Mouse (Mus musculus) liver, embryonic 14.5 days (tissue): ENCODE measurements at regions not wholly inside any gene's neighbourhood (a gene's known extent, or its start where the extent isn't known, plus 50 kb on each side); places are given as distances from the start of the nearest gene placed in this dataset.

Experiments used
- ATAC-seq: fragments of 200-750 bp; cut with Nextera tagmentation; 2 replicates; pipeline ENCODE4 v1.8.0; 2017; ENCODE audit warnings: moderate number of reproducible peaks, mild to moderate bottlenecking, moderate library complexity; ENCODE audit not compliant: insufficient read depth
- DNase-seq, 3 experiments: peaks; one replicate each; pipeline ENCODE4 v3.0.0-alpha.2; 2012 to 2013; ENCODE audit warnings: low read depth in 3 of 3, low spot score in 3 of 3
- H3K27ac ChIP-seq: fragments of 300-500 bp; sonication (generic); 2 replicates; pipeline ENCODE4 v1.5.1; 2014; ENCODE audit warnings: moderate library complexity, mild to moderate bottlenecking, control low read depth, inconsistent platforms
- H3K27me3 ChIP-seq: fragments of 300-500 bp; sonication (generic); 2 replicates; pipeline ENCODE4 v1.6.1; 2014; ENCODE audit warnings: mild to moderate bottlenecking, low read length, moderate library complexity; ENCODE audit not compliant: control insufficient read depth, insufficient read depth
- H3K36me3 ChIP-seq: fragments of 300-500 bp; sonication (generic); replicated peaks from 2 replicates; pipeline ENCODE4 v1.6.1; 2014; ENCODE audit warnings: low read depth; ENCODE audit not compliant: control insufficient read depth, insufficient read depth
- H3K4me1 ChIP-seq, 2 experiments: fragments of 200-500 bp in 1 of 2; fragments of 300-500 bp in 1 of 2; sonication (generic) in 1 of 2; replicated peaks; 2 replicates each; pipeline ENCODE4 v1.6.1; 2012 to 2014; ENCODE audit warnings: antibody characterized with exemption in 1 of 2, inconsistent platforms in 1 of 2, low read length in 1 of 2; ENCODE audit not compliant: control insufficient read depth in 2 of 2, insufficient read depth in 2 of 2
- H3K4me2 ChIP-seq: fragments of 300-500 bp; sonication (generic); 2 replicates; pipeline ENCODE4 v1.6.1; 2014; ENCODE audit warnings: low read depth, mild to moderate bottlenecking, control low read depth, moderate library complexity
- H3K4me3 ChIP-seq, 2 experiments: fragments of 200-500 bp in 1 of 2; fragments of 300-500 bp in 1 of 2; sonication (generic) in 1 of 2; 2 replicates each; pipeline ENCODE4 v1.5.1; 2012 to 2014; ENCODE audit warnings: low read depth in 2 of 2, low read length in 2 of 2, mild to moderate bottlenecking in 2 of 2, control low read depth in 1 of 2, inconsistent platforms in 1 of 2, moderate library complexity in 1 of 2; ENCODE audit not compliant: insufficient read depth in 1 of 2
- H3K9ac ChIP-seq: fragments of 300-500 bp; sonication (generic); replicated peaks from 2 replicates; pipeline ENCODE4 v1.6.1; 2014; ENCODE audit warnings: mild to moderate bottlenecking, control low read depth, moderate library complexity
- H3K9me3 ChIP-seq: fragments of 300-500 bp; sonication (generic); 2 replicates; pipeline ENCODE4 v1.6.1; 2016; ENCODE audit warnings: low read length, mixed read lengths; ENCODE audit not compliant: control insufficient read depth
- CTCF ChIP-seq: IDR thresholded peaks from 2 replicates; pipeline ENCODE4 v1.5.1; 2016; ENCODE audit warnings: antibody characterized with exemption, low read depth, control low read depth
- EP300 ChIP-seq: IDR thresholded peaks from 2 replicates; pipeline ENCODE4 v1.6.1; 2016; ENCODE audit warnings: antibody characterized with exemption, low read depth
- WGBS: fragments of 180-500 bp; shearing (Covaris S2); extraction: QIAGEN DNeasy Blood & Tissue Kit; methylation state at CpG from one replicate; pipeline ENCODE4 v1.1.7; 2014; ENCODE audit not compliant: insufficient replicate concordance; 5-methylcytosine and 5-hydroxymethylcytosine counted together

DNA sequence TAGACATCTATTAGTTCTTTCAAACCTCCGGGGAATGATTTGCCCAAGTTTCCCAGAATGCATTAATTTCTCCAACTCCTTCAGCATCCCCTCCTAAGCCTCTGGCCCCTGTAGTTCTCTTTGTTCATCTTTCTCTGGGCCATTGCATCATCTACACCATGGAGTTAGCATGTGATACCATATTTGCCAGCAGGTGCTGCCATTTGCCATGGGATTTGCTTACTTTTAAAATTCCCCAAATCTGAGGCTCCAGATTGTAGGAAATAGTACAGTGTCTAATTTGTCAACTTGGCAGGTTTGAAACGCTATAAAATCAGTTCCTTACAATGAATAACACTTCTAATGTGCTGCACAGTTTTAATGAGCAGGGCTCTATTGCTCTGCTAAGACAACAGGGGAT lies 98.7 kb upstream of the Gm6657 start:
- Histone ChIP-seq H3K4me1 (no peaks in the 10 kb centered on the region), H3K4me3 (no peak overlapping the region), H3K4me2 (no peak overlapping the region), H3K9me3 (no peaks in the 10 kb centered on the region), H3K36me3 (no peaks in the 10 kb centered on the region), H3K9ac (no peak overlapping the region), H3K27me3 (no peaks in the 10 kb centered on the region), H3K27ac (no peak overlapping the region)
- TF ChIP-seq CTCF (no peak), EP300 (no peak)
- DNase-seq (no peak), ATAC-seq (no peak)
- WGBS: 46% methylated on average over 2 of the region's 2 CpGs

DNA sequence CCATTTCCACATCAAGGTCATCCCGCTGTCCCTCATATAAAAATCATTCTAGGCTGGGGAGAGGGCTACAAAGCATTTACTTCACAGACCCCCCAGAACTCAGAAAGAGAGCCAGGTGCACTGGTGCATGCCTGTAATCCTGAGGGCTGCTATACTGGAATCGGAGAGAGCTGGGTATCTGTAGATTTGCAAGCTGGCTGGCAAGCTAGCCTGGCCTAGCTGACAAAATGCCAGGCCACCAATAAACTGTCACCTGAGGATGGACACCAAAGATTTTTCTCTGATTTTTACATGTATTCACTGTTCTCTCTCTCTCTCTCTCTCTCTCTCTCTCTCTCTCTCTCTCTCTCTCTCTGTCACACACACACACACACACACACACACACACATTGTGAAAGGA lies 98.1 kb upstream of the Gm6657 start:
- no peaks in the 10 kb centered on the region for H3K4me1 ChIP-seq
- DNase-seq (no peak), ATAC-seq (no peak)
- H3K9me3 ChIP-seq: no peaks in the 10 kb centered on the region
- H3K27ac ChIP-seq: no peak overlapping the region
- H3K27me3 ChIP-seq: no peaks in the 10 kb centered on the region
- TF ChIP-seq CTCF (no peak), EP300 (no peak)
- WGBS: 73% methylated on average over 2 of the region's 2 CpGs
- no peaks in the 10 kb centered on the region for H3K36me3 ChIP-seq
- H3K4me2 ChIP-seq: no peak overlapping the region
- no peak overlapping the region for H3K4me3 ChIP-seq
- H3K9ac ChIP-seq: no peak overlapping the region

DNA sequence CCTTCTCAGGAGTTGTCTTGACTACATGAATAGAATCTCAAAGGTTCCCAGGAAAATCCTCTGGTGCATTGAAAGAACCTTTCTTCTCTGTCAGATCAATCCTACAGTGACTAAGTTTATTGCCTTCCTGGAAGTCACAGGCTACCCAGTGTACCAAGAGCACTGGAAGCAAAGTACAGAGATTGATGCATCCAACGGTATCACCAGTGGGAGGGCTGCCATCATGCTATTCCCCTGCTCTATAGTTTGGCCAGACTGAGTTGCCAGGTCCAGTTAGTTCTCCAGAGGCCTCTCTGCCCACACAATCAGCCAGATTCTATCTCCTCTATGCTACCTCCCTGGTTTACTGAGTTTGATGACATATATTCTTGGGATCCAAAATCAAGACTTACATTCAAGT lies 96.9 kb upstream of the Gm6657 start:
- DNase-seq (no peak), ATAC-seq (no peak)
- H3K9me3 ChIP-seq: no peaks in the 10 kb centered on the region
- no peak overlapping the region for H3K4me2 ChIP-seq
- no peak overlapping the region for H3K9ac ChIP-seq
- no peaks in the 10 kb centered on the region for H3K27me3 ChIP-seq
- H3K4me1 ChIP-seq: no peaks in the 10 kb centered on the region
- H3K4me3 ChIP-seq: no peak overlapping the region
- TF ChIP-seq CTCF (no peak), EP300 (no peak)
- H3K36me3 ChIP-seq: no peaks in the 10 kb centered on the region
- WGBS: 39% methylated on average over 1 of the region's 1 CpGs
- no peak overlapping the region for H3K27ac ChIP-seq

DNA sequence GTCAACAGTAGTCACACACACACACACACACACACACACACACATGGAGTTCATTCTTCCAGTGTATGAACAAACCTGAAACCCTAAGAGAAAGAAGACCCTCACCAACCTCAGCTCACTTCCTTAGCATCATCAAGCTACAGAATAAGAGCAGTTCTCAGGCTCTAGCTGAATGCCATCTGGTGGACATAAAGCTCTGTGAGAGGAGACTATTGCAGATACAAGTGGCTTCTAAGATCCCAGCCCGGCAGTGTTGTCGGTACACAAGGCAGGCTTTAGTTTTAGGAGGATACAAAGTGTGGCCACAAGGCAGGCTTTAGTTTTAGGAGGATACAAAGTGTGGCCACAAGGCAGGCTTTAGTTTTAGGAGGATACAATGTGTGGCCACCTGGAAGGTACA lies 96.3 kb upstream of the Gm6657 start:
- ATAC-seq (no peak), DNase-seq (no peak)
- no peak for TF ChIP-seq EP300
- TF ChIP-seq CTCF: no peak
- no peak overlapping the region for H3K9ac ChIP-seq
- no peak overlapping the region for H3K4me2 ChIP-seq
- H3K27me3 ChIP-seq: no peaks in the 10 kb centered on the region
- no peaks in the 10 kb centered on the region for H3K36me3 ChIP-seq
- no peaks in the 10 kb centered on the region for H3K9me3 ChIP-seq
- no peak overlapping the region for H3K27ac ChIP-seq
- H3K4me1 ChIP-seq: no peaks in the 10 kb centered on the region
- 71% methylated on average over 2 of the region's 2 CpGs for WGBS
- H3K4me3 ChIP-seq: no peak overlapping the region

DNA sequence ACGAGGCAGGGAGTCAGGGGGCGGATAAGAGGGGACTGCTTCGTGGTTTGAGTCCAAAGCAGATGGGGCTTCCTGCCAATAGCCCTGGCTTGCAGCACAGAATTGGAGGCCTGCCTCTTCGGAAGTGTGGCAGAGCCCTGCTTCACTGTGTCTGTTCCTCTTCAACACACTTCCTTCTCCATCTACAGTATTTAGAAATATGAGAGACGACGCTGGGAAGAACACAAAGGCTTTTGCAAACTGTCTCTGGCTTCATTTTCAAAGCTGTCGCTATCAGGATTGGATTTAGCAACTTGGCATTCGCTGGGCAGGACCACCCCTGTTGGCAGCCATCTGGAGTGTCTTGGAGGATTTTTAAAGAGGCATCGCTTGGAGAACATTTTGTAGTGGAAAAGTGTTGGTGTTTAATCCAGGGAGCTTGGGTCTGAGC lies 95.3 kb upstream of the Gm6657 start:
- no peak overlapping the region for H3K4me3 ChIP-seq
- DNase-seq: no peak
- H3K9ac ChIP-seq: no peak overlapping the region
- no peaks in the 10 kb centered on the region for H3K4me1 ChIP-seq
- no peaks in the 10 kb centered on the region for H3K27me3 ChIP-seq
- no peaks in the 10 kb centered on the region for H3K36me3 ChIP-seq
- H3K4me2 ChIP-seq: no peak overlapping the region
- 36% methylated on average over 9 of the region's 9 CpGs for WGBS
- no peak overlapping the region for H3K27ac ChIP-seq
- no peak for TF ChIP-seq CTCF
- TF ChIP-seq EP300: no peak
- no peaks in the 10 kb centered on the region for H3K9me3 ChIP-seq
- ATAC-seq: no peak

DNA sequence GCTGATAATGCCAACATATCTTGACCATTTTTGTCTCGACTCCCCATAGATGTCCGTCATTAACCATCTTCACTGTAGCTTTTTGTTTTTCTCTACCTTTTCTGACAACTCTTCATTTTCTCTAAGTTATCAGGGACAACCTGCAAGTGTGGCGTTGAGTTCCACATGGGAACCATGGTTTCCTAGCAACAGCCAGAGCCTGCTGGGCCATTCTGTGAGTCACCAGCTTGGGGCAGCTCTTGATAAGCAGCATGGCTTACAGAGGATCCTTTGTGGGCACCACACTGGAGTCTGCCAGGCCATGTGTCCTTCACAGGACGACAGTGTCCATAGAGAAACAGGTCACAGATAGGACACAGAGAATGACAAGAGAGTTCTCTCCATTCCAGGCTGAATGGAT lies 94.3 kb upstream of the Gm6657 start:
- Histone ChIP-seq H3K36me3 (no peaks in the 10 kb centered on the region), H3K9me3 (no peaks in the 10 kb centered on the region), H3K27me3 (no peaks in the 10 kb centered on the region), H3K4me2 (no peak overlapping the region), H3K27ac (no peak overlapping the region), H3K4me3 (no peak overlapping the region), H3K9ac (no peak overlapping the region), H3K4me1 (no peaks in the 10 kb centered on the region)
- WGBS: 44% methylated on average over 4 of the region's 4 CpGs
- no peak for ATAC-seq
- no peak for DNase-seq
- TF ChIP-seq CTCF (no peak), EP300 (no peak)
